10 mouse cellular contexts compared by ENCODE assay signal in the genomic region with DNA sequence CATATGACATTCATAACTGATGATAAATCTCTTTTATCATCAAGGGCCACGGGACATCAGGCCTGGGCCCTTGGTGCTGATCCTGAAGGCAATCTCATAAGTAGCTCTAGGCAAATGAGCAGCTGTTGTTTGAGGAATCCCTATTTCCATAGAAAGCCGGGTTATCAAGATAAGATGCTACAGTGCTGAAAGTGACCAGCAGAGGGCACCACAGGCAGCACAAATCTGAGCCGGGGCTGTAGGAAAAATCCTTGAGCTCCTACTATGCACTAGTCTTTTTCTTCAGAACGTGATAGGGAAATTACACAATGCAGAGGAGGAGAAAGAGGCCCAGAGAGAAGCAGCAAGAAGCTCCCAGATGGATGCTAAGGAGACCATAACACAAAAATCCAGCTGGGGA. TPM values are rescaled to one million over a fixed set of nuclear protein-coding genes. Genes with fewer than 3 reads are reported as not detected.
DNase-seq lines count a peak whose midpoint lies in the region; ATAC-seq and TF ChIP-seq lines count a peak whose summit lies in the region.
"Had no signal": no experiment of that assay in that cellular context is flagged by ENCODE, and none has a peak within 500 bp of the region (broad histone marks: within the 10 kb centered on the region; RNA-seq: fewer than 3 reads in every experiment).

No protein-coding gene starts in this region.

- H3K9me3 ChIP-seq in kidney, postnatal 0 days (replicated peaks; ENCODE audit: low read length) = no peaks in the 10 kb centered on the region
- no peaks in the 10 kb centered on the region for H3K9me3 ChIP-seq in kidney, embryonic 14.5 days (ENCODE audit: control insufficient read depth, low read length)
- H3K9me3 ChIP-seq in CH12.LX (replicated peaks; ENCODE audit: low read length) = peaks cover 24% of the 10 kb centered on the region
- H3K9me3 ChIP-seq: limb, embryonic 13.5 days had no signal

- TF ChIP-seq RAD21 in CH12.LX (IDR thresholded peaks at IDR 0.05; ENCODE audit: low read depth, low read length) = peak; percentile 53

- H3K27ac ChIP-seq in kidney, postnatal 0 days = no peak overlapping the region
- no peak overlapping the region for H3K27ac ChIP-seq in kidney, embryonic 14.5 days (ENCODE audit: low read depth, low read length)
- no peak overlapping the region for H3K27ac ChIP-seq in CH12.LX (ENCODE audit: insufficient read depth, low read depth)
- H3K27ac ChIP-seq: limb, embryonic 13.5 days had no signal

- H3K27me3 ChIP-seq in kidney, postnatal 0 days (ENCODE audit: insufficient read depth, low read length) = peaks cover 40% of the 10 kb centered on the region
- H3K27me3 ChIP-seq in kidney, embryonic 14.5 days (ENCODE audit: control insufficient read depth, insufficient read depth, low read length) = peaks cover 42% of the 10 kb centered on the region
- peaks cover 68% of the 10 kb centered on the region for H3K27me3 ChIP-seq in CH12.LX (replicated peaks)

- TF ChIP-seq EP300 in CH12.LX (IDR thresholded peaks at IDR 0.05; ENCODE audit: low read length) = no peak

- DNase-seq in kidney, postnatal 0 days (ENCODE audit: low spot score) = peak; percentile 57
- DNase-seq in CH12.LX (ENCODE audit: extremely low read depth) = peak; percentile 29
- DNase-seq in R1 (ENCODE audit: low read depth, low spot score) = peak; percentile 75
- peak; percentile 50 for DNase-seq in induced T-regulatory cell, adult 2 months (ENCODE audit: low read depth)
- DNase-seq in mesoderm, embryonic 11.5 days (ENCODE audit: low read depth, low spot score) = peak; percentile 70
- no peak for DNase-seq in MN1 (ENCODE audit: low spot score)

- H3K79me2 ChIP-seq in CH12.LX (replicated peaks; ENCODE audit: control insufficient read depth, extremely low read depth, insufficient read depth, poor library complexity, severe bottlenecking) = no peaks in the 10 kb centered on the region

- WGBS in kidney, postnatal 0 days = 8% methylated on average over 4 of the region's 4 CpGs
- WGBS in kidney, embryonic 14.5 days = 10% methylated on average over 4 of the region's 4 CpGs

- H3K36me3 ChIP-seq in kidney, postnatal 0 days (ENCODE audit: insufficient read depth, low read length) = no peaks in the 10 kb centered on the region
- no peaks in the 10 kb centered on the region for H3K36me3 ChIP-seq in kidney, embryonic 14.5 days (ENCODE audit: control insufficient read depth, insufficient read depth, low read length)
- H3K36me3 ChIP-seq in CH12.LX (replicated peaks in 1 of 2; ENCODE audit: control insufficient read depth in 1 of 2, insufficient read depth in 1 of 2, low read length in 1 of 2) = no peaks in the 10 kb centered on the region
- H3K36me3 ChIP-seq: limb, embryonic 13.5 days had no signal

- no peak for ATAC-seq in kidney, postnatal 0 days (replicated peaks; ENCODE audit: low FRiP score, low read depth)
- no peak for ATAC-seq in kidney, embryonic 14.5 days (ENCODE audit: low FRiP score, low TSS enrichment)
- peak; percentile 51; the same call in 1 of the 2 replicates for ATAC-seq in common myeloid progenitor, adult 5-6 weeks (replicated peaks; ENCODE audit: low read depth, poor library complexity, severe bottlenecking)

- peak; percentile 76 for TF ChIP-seq CTCF in kidney, postnatal 0 days (IDR thresholded peaks at IDR 0.05; ENCODE audit: low read depth)
- peak; percentile 66 to 75 for TF ChIP-seq CTCF in CH12.LX (conservative IDR thresholded peaks at IDR 0.05 in 1 of 2, IDR thresholded peaks at IDR 0.05 in 1 of 2; ENCODE audit: low read depth in 2 of 2, low read length in 2 of 2)

- no peak overlapping the region for H3K4me2 ChIP-seq in kidney, postnatal 0 days (ENCODE audit: low read length)
- no peak overlapping the region for H3K4me2 ChIP-seq in kidney, embryonic 14.5 days (replicated peaks; ENCODE audit: low read depth, low read length)
- no peak overlapping the region for H3K4me2 ChIP-seq in CH12.LX (ENCODE audit: insufficient read depth, low read depth, poor library complexity, severe bottlenecking)
- H3K4me2 ChIP-seq: limb, embryonic 13.5 days had no signal

- no peak overlapping the region for H3K4me3 ChIP-seq in kidney, postnatal 0 days (replicated peaks; ENCODE audit: low read depth, low read length)
- H3K4me3 ChIP-seq in kidney, embryonic 14.5 days (ENCODE audit: low read length) = no peak overlapping the region
- H3K4me3 ChIP-seq in CH12.LX (replicated peaks in 1 of 3; ENCODE audit: low read depth in 2 of 3, low read length in 2 of 3, poor library complexity in 1 of 3) = no peak overlapping the region
- H3K4me3 ChIP-seq: erythroblast, embryonic 14.5 days; limb, embryonic 13.5 days had no signal

- TF ChIP-seq POLR2A in CH12.LX (IDR thresholded peaks at IDR 0.05; ENCODE audit: low read depth, low read length) = no peak

- no peak overlapping the region for H3K9ac ChIP-seq in kidney, postnatal 0 days (ENCODE audit: low read depth, low read length)
- H3K9ac ChIP-seq in kidney, embryonic 14.5 days (ENCODE audit: low read depth, low read length) = no peak overlapping the region
- no peak overlapping the region for H3K9ac ChIP-seq in CH12.LX (ENCODE audit: insufficient read depth, low read depth)
- H3K9ac ChIP-seq: limb, embryonic 13.5 days had no signal

- dilution Hi-C loops in CH12.LX (cut with MboI; ENCODE audit: extremely low pct_ligation_motif_present, extremely low pct_unique_long_range_greater_than_20kb, low sequenced_read_pairs) = no loop called here

- in situ Hi-C loops in CH12.LX (cut with MboI; ENCODE audit: low pct_ligation_motif_present, low pct_unique_long_range_greater_than_20kb, low sequenced_read_pairs) = no loop called here

- H3K4me1 ChIP-seq in kidney, postnatal 0 days (replicated peaks; ENCODE audit: insufficient read depth, low read length) = no peaks in the 10 kb centered on the region
- H3K4me1 ChIP-seq in kidney, embryonic 14.5 days (ENCODE audit: control insufficient read depth, insufficient read depth, low read length) = 0 out of 2 replicates have a peak, but pooled peaks cover 8% of the 10 kb centered on the region
- peaks cover 6 to 18% of the 10 kb centered on the region in 2 experiments for H3K4me1 ChIP-seq in CH12.LX (ENCODE audit: control insufficient read depth in 1 of 2, insufficient read depth in 2 of 2)

TF ChIP-seq in CH12.LX, 34 proteins besides CTCF, POLR2A, EP300 and RAD21:
- TF ChIP-seq BHLHE40 (IDR thresholded peaks at IDR 0.05; ENCODE audit: low read depth, low read length) (no peak), ZKSCAN1 (IDR thresholded peaks at IDR 0.05; ENCODE audit: borderline replicate concordance, low read depth, low read length) (peak; percentile 87), SMC3 (IDR thresholded peaks at IDR 0.05; ENCODE audit: low read depth, low read length) (peak; percentile 67)

RNA-seq across cellular contexts. Expression of gene Scrt2, which starts 7.7 kb away (rescaled TPM):
- polyA plus RNA-seq in kidney, postnatal 0 days (2015; fragmentation: Nextera tagmentation; extraction: Ambion mirVana) = not detected in 2 replicates
- polyA plus RNA-seq in kidney, embryonic 14.5 days (2014; fragmentation: Nextera tagmentation; extraction: Ambion mirVana) = not detected in 2 replicates
- total RNA-seq in CH12.LX (2012; rRNA removed) (not detected in 2 replicates), CH12.LX (2014; rRNA removed) (not detected in 2 replicates)
- not detected in 2 replicates for polyA plus RNA-seq in CH12.LX (2012; ENCODE audit: insufficient read length, low read depth)
- not detected in 2 replicates for total RNA-seq in common myeloid progenitor, adult 5-6 weeks (2017)
- polyA plus RNA-seq: erythroblast, embryonic 14.5 days; limb, embryonic 13.5 days had no signal

RNA-seq across cellular contexts. Expression of gene Srxn1, which starts 16.2 kb away (rescaled TPM):
- polyA plus RNA-seq in kidney, postnatal 0 days (2015; fragmentation: Nextera tagmentation; extraction: Ambion mirVana) = 19.7 and 20.3 TPM in 2 replicates
- polyA plus RNA-seq in kidney, embryonic 14.5 days (2014; fragmentation: Nextera tagmentation; extraction: Ambion mirVana) = 4.7 and 9.5 TPM in 2 replicates
- total RNA-seq in CH12.LX (2012; rRNA removed) (not detected in 2 replicates), CH12.LX (2014; rRNA removed) (not detected in 2 replicates)
- polyA plus RNA-seq in CH12.LX (2012; ENCODE audit: insufficient read length, low read depth) = not detected in 2 replicates
- 9.8 and 13.2 TPM in 2 replicates for total RNA-seq in common myeloid progenitor, adult 5-6 weeks (2017)

RNA-seq across cellular contexts. Expression of gene Tcf15, which starts 54.3 kb away (rescaled TPM):
- polyA plus RNA-seq in kidney, postnatal 0 days (2015; fragmentation: Nextera tagmentation; extraction: Ambion mirVana) = 12.2 and 15.5 TPM in 2 replicates
- 18.2 and 19.2 TPM in 2 replicates for polyA plus RNA-seq in kidney, embryonic 14.5 days (2014; fragmentation: Nextera tagmentation; extraction: Ambion mirVana)
- not detected in 2 replicates for total RNA-seq in CH12.LX (2012; rRNA removed)
- total RNA-seq in CH12.LX (2014; rRNA removed) = not detected in 2 replicates
- polyA plus RNA-seq in CH12.LX (2012; ENCODE audit: insufficient read length, low read depth) = not detected in 2 replicates
- 1.2 TPM in 1 of 2 replicates, not detected in the other for total RNA-seq in common myeloid progenitor, adult 5-6 weeks (2017)

Comparison
In these comparisons a context has a peak if more than half of its experiments do, and no peak if none do; other contexts are left out.
1. RNA of gene Tcf15, which starts 54.3 kb away (polyA plus RNA-seq): 18.2 to 19.2 TPM in kidney, embryonic 14.5 days and 12.2 to 15.5 TPM in kidney, postnatal 0 days; not detected in CH12.LX; every median in the first group is over 10 times any median in the second.